Mouse (Mus musculus) lung, postnatal 0 days (tissue): ENCODE measurements at regions not wholly inside any gene's neighbourhood (a gene's known extent, or its start where the extent isn't known, plus 50 kb on each side); places are given as distances from the start of the nearest gene placed in this dataset.

ENCODE experiments used
- ATAC-seq: fragments of 200-750 bp; cut with Nextera tagmentation; 2 replicates; pipeline ENCODE4 v1.8.0; 2017; ENCODE audit warnings: moderate library complexity
- DNase-seq: peaks from one replicate; pipeline ENCODE4 v3.0.0-alpha.2; 2016; ENCODE audit warnings: low spot score
- H3K27ac ChIP-seq: fragments of 300-500 bp; sonication (generic); 2 replicates; pipeline ENCODE4 v1.5.1; 2014; ENCODE audit warnings: antibody characterized with exemption, mild to moderate bottlenecking, low read length, mixed read lengths
- H3K27me3 ChIP-seq: fragments of 300-500 bp; sonication (generic); replicated peaks from 2 replicates; pipeline ENCODE4 v1.6.1; 2014; ENCODE audit warnings: low read length, mixed read lengths; ENCODE audit not compliant: insufficient read depth
- H3K36me3 ChIP-seq: fragments of 300-500 bp; sonication (generic); 2 replicates; pipeline ENCODE4 v1.6.1; 2014; ENCODE audit warnings: low read length, mixed read lengths; ENCODE audit not compliant: insufficient read depth
- H3K4me1 ChIP-seq: fragments of 300-500 bp; sonication (generic); 2 replicates; pipeline ENCODE4 v1.6.1; 2014; ENCODE audit warnings: antibody characterized with exemption, low read depth, low read length, mixed read lengths; ENCODE audit not compliant: insufficient read depth
- H3K4me2 ChIP-seq: fragments of 300-500 bp; sonication (generic); replicated peaks from 2 replicates; pipeline ENCODE4 v1.6.1; 2014; ENCODE audit warnings: low read depth, mild to moderate bottlenecking, low read length, moderate library complexity, mixed read lengths
- H3K4me3 ChIP-seq: fragments of 300-500 bp; sonication (generic); 2 replicates; pipeline ENCODE4 v1.5.1; 2014; ENCODE audit warnings: low read depth, low read length
- H3K9ac ChIP-seq: fragments of 300-500 bp; sonication (generic); replicated peaks from 2 replicates; pipeline ENCODE4 v1.6.1; 2014; ENCODE audit warnings: low read depth, mild to moderate bottlenecking
- H3K9me3 ChIP-seq: fragments of 300-500 bp; sonication (generic); 2 replicates; pipeline ENCODE4 v1.6.1; 2016; ENCODE audit warnings: low read length, mixed read lengths
- CTCF ChIP-seq: IDR thresholded peaks from 2 replicates; pipeline ENCODE4 v1.5.1; 2016; ENCODE audit warnings: antibody characterized with exemption, mild to moderate bottlenecking
- EP300 ChIP-seq: IDR thresholded peaks from 2 replicates; pipeline ENCODE4 v1.6.1; 2016; ENCODE audit warnings: antibody characterized with exemption, mild to moderate bottlenecking, control low read depth
- WGBS: fragments of 180-500 bp; shearing (Covaris S2); extraction: QIAGEN DNeasy Blood & Tissue Kit; methylation state at CpG from one replicate; pipeline ENCODE4 v1.1.7; 2014; 5-methylcytosine and 5-hydroxymethylcytosine counted together

- Histone ChIP-seq H3K36me3 (no peaks in the 10 kb centered on the region), H3K27ac (no peak overlapping the region), H3K4me2 (no peak overlapping the region), H3K4me1 (no peaks in the 10 kb centered on the region), H3K9ac (no peak overlapping the region), H3K9me3 (no peaks in the 10 kb centered on the region), H3K4me3 (no peak overlapping the region), H3K27me3 (no peaks in the 10 kb centered on the region)
- no peak for DNase-seq
- TF ChIP-seq EP300 = no peak
- no peak for TF ChIP-seq CTCF
- ATAC-seq = no peak
- 56% methylated on average over 8 of the region's 8 CpGs for WGBS
These were observed 136.8 kb upstream of the Hmgn3 start for GRCm38 (mm10) chr9:83283249-83283648.

GRCm38 (mm10) chr9:83277791-83278190 lies 131.3 kb upstream of the Hmgn3 start:
- no peak for TF ChIP-seq CTCF
- TF ChIP-seq EP300 = no peak
- Histone ChIP-seq H3K27me3 (no peaks in the 10 kb centered on the region), H3K36me3 (no peaks in the 10 kb centered on the region), H3K4me2 (no peak overlapping the region), H3K27ac (no peak overlapping the region), H3K4me3 (no peak overlapping the region), H3K9me3 (no peaks in the 10 kb centered on the region), H3K4me1 (no peaks in the 10 kb centered on the region), H3K9ac (no peak overlapping the region)
- no peak for ATAC-seq
- WGBS = 33% methylated on average over 5 of the region's 5 CpGs
- DNase-seq = no peak

DNA sequence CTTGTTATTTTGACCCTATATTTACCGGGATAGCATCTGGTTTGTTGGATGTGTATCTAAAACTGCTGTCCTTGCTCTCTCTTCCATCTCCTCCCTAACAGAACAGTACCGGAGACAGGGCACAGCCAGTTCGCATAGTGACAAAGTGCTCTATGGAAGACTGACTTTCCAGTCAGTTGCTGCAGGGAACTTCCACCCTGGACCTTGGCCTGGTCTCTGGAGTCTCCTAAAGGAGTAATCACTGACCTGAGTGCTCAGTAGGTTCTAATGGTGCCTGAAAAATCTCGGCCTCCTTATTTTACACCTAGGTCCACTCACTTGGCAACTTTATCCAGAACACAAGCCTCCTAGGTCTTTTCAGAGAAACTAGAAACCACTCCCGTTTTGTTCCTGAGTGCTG lies 130.9 kb upstream of the Hmgn3 start:
- no peak for TF ChIP-seq CTCF
- 74% methylated on average over 5 of the region's 5 CpGs for WGBS
- Histone ChIP-seq H3K27me3 (no peaks in the 10 kb centered on the region), H3K4me1 (no peaks in the 10 kb centered on the region), H3K36me3 (no peaks in the 10 kb centered on the region), H3K27ac (no peak overlapping the region), H3K9ac (no peak overlapping the region), H3K4me3 (no peak overlapping the region), H3K4me2 (no peak overlapping the region), H3K9me3 (no peaks in the 10 kb centered on the region)
- ATAC-seq (no peak), DNase-seq (no peak)

DNA sequence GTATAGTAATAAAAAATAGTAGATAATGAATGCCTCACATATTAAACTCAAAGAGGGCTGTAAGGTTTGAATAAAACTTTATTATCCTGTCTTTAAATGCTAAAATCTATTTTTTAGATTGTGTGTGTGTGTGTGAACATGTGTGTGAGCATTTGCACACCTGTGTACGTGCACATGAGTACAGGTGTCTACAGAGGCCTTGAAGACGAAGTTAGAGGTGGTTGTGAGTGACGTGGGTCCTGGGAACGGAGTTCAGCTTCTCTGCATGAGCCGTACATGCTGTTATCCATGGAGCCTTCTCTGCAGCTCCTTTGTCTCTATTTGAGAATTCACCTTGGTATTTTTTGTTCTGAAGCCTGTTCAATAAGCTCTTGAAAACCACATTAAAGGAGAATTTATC lies 129.8 kb upstream of the Hmgn3 start:
- ATAC-seq = no peak
- Histone ChIP-seq H3K4me2 (no peak overlapping the region), H3K4me3 (no peak overlapping the region), H3K9me3 (no peaks in the 10 kb centered on the region), H3K27me3 (no peaks in the 10 kb centered on the region), H3K4me1 (no peaks in the 10 kb centered on the region), H3K9ac (no peak overlapping the region), H3K36me3 (no peaks in the 10 kb centered on the region), H3K27ac (no peak overlapping the region)
- no peak for TF ChIP-seq CTCF
- TF ChIP-seq EP300 = no peak
- 72% methylated on average over 5 of the region's 5 CpGs for WGBS
- no peak for DNase-seq

GRCm38 (mm10) chr9:83273361-83273975 lies 127.0 kb upstream of the Hmgn3 start:
- no peak for TF ChIP-seq CTCF
- TF ChIP-seq EP300 = no peak
- DNase-seq (peak; percentile 8), ATAC-seq (no peak)
- Histone ChIP-seq H3K4me3 (no peak overlapping the region), H3K4me2 (no peak overlapping the region), H3K27me3 (no peaks in the 10 kb centered on the region), H3K4me1 (no peaks in the 10 kb centered on the region), H3K9ac (no peak overlapping the region), H3K9me3 (no peaks in the 10 kb centered on the region), H3K27ac (no peak overlapping the region), H3K36me3 (no peaks in the 10 kb centered on the region)
- 72% methylated on average over 9 of the region's 9 CpGs for WGBS

DNA sequence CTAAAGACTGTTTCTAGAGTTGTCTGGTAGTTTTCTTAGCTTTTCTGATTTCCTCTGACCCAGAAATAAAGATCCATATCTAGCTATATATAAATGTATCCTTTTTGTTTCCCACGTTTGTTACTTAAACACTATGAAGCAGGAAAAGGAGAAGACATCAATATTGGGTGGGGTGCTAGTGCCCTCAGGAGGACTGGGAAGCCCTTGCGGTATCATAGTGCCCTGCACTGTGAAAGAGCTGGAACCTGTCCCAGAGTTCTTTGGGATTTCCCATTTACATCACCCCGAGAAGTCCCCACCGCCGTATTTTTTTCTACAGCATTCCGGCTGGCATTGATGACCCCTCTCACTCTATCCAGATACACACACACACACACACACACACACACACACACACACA lies 119.3 kb upstream of the Hmgn3 start:
- Histone ChIP-seq H3K4me1 (no peaks in the 10 kb centered on the region), H3K36me3 (no peaks in the 10 kb centered on the region), H3K4me2 (no peak overlapping the region), H3K9ac (no peak overlapping the region), H3K9me3 (no peaks in the 10 kb centered on the region), H3K27ac (no peak overlapping the region), H3K27me3 (no peaks in the 10 kb centered on the region), H3K4me3 (no peak overlapping the region)
- TF ChIP-seq EP300 (no peak), CTCF (peak; percentile 20; the same call in 1 of the 2 replicates)
- WGBS = 49% methylated on average over 6 of the region's 6 CpGs
- ATAC-seq (no peak), DNase-seq (peak; percentile 13)

DNA sequence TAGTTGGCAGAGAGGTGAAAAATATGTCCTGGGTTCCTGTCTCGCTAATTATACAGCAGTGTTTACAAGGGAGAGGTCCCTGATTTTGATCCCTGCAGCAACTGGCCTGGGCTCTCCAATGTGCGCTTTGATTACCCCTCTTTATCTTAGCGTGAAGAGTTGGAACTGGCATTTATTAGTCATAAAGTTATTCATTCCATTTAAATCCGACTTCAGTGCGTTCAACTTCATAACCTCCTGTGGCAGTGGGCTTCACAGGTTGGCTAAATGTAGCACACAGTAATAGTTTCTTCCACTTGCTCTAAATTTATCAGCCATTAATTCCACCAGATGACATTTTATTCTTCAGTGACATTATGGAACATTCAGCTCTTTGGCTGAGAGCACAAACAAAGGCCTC lies 113.0 kb upstream of the Hmgn3 start:
- no peak overlapping the region for H3K9ac ChIP-seq
- DNase-seq (no peak), ATAC-seq (no peak)
- no peaks in the 10 kb centered on the region for H3K36me3 ChIP-seq
- TF ChIP-seq EP300 (no peak), CTCF (no peak)
- no peak overlapping the region for H3K4me3 ChIP-seq
- H3K27ac ChIP-seq = no peak overlapping the region
- WGBS = 62% methylated on average over 5 of the region's 5 CpGs
- no peaks in the 10 kb centered on the region for H3K9me3 ChIP-seq
- H3K4me1 ChIP-seq = no peaks in the 10 kb centered on the region
- no peaks in the 10 kb centered on the region for H3K27me3 ChIP-seq
- no peak overlapping the region for H3K4me2 ChIP-seq
